Mouse (Mus musculus): ENCODE measurements around the gene Tnfsf12. TPM values are rescaled to one million over a fixed set of nuclear protein-coding genes. Genes with fewer than 3 reads are reported as not detected.
"Not testable (repeated sequence)": the region's sequence is repeated elsewhere in the genome, so short reads cannot be mapped to it uniquely, and the experiment has no call there.

The Tnfsf12 gene
- total RNA-seq, 2 experiments from 2014 or later = 15.9 to 17.6 TPM

DNA sequence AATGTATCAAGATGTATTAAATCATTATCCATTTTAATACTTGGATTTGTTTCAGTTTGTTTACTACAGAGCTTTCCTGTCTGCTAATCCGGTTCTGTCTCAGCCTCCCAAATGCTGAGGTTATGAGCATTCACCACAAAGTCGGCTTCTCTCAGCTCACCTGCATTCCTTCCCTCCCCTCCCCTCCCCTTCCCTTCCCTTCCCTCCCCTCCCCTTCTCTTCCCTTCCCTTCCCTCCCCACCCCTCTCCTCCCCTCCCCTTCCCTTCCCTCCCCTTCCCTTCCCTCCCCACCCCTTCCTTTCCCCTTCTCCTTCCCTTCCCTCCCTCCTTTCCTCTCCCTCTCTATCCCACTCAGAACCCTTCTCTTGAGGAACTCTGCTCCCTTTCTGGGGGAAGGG is 9.0 kb upstream of the Tnfsf12 start:
- no peak for DNase-seq

DNA sequence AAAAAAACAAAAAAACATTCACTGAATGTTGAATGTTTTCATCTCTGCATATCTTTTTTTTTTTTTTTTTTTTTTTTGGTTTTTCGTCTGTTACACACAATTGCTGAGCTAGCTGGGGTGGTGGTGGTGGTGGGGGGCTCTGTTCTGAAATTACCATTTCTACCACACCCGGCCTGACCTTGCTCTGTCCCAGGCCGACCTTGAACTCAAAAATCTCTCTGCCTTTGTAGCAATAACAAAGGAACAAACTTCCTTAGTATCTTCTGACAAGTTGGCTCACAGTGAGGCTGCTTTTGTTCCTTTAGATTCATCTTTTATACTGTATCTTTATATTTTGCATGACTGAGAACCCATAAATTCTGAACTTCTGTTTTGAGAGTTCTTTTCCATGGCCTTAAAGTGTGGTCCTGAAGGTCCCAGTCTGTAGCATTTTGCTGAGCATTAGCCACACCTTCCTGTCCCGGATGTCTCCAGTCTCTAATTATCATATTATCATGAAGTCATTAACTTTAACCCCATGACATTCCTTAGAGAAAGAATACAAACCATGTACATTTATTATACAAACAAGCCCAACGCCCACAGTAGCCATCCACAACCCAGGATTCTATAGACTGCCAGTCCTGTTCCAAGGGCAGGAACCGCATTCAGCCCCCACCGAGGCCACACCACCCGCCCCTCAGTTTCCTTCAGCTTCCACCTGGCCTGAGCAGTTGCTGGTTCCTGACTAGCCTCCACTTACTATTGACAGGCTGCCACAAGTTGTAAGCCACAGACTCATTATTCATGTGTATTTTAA is 8.4 kb upstream of the Tnfsf12 start:
- no peak for DNase-seq

DNA sequence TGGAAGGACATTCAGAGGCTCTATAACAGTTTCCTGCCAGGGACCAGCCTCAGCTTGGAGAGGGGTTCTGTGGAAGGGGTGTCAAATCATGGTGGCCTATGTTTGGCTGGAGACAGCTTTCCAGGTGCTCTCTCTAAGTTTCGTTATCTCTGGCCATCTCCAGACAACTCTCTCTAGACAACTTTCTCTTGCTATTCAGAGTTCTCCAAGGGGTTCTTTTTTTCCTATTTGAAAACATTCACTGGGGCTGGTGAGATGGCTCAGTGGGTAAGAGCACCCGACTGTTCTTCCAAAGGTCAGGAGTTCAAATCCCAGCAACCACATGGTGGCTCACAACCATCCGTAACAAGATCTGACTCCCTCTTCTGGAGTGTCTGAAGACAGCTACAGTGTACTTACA is 7.7 kb upstream of the Tnfsf12 start:
- not testable (repeated sequence) for DNase-seq

DNA sequence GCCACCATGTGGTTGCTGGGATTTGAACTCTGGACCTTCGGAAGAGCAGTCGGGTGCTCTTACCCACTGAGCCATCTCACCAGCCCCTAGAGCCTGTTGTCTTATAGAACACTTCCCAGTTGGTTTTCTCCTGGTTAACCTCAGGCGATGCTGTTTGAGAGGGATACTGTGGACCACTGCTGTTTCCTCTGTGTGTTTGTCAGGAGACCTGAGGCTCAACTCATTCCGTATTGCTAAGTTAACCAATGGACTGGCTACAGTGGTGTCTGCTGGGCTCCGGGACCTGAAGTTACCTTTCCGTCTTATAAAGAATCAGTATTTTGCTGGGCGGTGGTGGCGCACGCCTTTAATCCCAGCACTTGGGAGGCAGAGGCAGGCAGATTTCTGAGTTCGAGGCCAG is 7.2 kb upstream of the Tnfsf12 start:
- not testable (repeated sequence) for DNase-seq

DNA sequence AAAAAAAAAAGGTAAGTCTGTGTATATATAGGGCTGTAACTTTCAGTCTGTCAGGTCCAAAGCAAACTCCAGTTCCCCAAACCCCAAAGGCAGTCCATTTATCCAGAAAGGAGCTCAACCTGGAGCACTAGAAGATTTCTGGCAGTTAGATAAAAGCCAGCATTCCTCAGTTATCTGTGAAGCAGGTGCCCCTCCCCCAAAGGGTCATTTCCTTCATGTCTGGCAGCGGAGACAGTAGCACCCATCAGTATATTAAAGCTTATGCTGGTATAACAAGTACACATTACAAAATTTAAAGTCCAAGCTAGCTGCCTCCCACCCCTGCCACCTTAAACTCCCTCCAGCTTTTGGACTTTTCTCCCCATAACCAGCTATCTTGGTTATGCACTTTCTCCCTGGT is 3.9 kb upstream of the Tnfsf12 start:
- DNase-seq = no peak

DNA sequence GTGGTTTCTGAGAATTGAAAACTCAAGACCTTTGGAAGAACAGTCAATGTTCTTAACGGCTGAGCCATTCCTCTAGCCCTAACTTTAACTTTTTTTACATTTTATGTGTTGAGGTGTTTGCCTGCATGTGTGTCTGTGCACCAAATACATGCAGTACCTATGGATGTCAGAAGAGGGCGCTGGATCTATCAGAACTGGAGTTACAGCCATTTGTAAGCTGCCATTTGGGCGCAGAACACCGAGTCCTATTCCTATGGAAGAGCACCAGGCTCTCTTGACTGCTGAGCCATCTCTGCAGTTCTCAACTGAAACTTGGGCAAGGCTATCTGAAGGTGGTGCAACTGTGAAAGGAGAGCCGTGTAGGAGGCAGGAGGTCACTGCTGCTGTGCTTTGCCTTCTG is 2.9 kb upstream of the Tnfsf12 start:
- DNase-seq = no peak

DNA sequence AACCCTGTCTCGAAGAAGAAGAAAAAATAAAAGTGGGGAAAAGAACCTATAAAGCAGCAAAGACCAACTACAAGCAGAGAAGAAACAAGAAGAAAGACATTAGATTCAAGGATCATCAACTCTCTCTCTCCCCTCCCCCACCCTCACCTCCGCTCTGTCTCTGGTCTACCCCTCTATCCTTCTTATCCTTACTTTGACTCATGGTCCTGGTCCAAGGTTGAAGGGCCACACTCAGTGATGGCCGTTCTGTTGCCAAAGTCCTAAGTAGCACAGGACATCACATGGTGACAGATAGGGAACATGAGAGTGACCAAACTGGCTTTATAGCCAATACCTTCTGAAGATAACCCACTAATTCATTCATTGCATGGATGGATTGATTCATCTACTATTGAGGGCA is 1.7 kb upstream of the Tnfsf12 start:
- DNase-seq = no peak

DNA sequence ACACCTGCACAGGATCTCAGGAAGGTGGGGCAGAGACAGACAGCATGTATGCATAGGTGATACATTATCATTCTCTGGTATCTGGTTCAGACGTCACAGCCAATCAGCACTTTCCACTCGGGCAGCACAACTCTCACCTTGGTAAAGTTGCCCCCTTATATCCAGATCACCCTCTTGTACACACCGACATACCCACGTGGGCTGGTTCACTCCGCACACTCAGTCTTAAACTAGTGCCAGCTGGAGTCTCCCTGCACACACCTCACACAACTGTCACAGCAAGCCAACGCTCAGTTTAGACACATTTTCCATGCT is 646 bp downstream of the Tnfsf12 start:
- no peak for DNase-seq

DNA sequence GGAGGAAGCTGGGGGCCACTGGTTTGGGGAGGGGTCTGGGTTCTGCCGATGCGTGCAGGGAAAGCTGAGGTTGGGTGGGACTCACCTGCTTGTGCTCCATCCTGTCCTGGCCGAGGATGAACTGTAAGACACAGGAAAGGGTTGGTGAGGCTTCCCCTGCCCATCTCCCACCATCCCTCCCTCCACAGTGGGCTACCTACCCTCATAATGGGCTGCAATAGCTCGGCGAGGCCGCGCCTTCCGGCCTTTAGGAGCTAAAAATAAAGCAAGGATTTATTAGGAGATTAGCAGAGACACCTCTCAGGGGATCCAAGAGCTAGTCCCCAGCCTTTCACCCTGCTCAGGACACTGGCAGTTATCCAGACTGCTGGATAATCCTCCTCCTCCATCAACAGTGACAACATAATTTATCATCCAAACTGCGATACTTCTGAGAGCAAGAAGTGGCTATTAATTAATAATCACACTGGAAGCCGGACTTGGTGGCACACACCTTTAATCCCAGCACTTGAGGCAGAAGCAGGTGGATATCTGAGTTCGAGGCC is 2.2 kb downstream of the Tnfsf12 start:
- DNase-seq = no peak

DNA sequence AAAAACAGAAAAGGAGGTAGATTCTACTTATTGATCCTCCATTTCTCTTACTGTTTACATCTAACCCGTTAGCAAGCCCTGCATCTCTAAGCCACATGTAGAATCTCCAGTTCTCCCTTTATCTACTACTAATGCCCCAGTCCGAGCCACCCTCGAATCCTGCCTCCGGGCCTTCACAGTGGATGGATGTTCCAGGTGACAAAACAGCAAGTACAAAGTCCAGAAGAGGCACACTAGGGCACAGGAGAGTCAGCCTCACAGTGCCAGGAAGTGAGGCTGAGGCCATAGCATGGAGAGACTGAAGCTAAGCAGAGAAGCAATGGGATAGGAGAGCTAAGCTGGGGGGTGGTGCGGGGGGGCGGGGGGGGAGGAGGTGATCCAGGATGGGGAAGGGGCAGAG is 2.8 kb downstream of the Tnfsf12 start:
- no peak for DNase-seq

DNA sequence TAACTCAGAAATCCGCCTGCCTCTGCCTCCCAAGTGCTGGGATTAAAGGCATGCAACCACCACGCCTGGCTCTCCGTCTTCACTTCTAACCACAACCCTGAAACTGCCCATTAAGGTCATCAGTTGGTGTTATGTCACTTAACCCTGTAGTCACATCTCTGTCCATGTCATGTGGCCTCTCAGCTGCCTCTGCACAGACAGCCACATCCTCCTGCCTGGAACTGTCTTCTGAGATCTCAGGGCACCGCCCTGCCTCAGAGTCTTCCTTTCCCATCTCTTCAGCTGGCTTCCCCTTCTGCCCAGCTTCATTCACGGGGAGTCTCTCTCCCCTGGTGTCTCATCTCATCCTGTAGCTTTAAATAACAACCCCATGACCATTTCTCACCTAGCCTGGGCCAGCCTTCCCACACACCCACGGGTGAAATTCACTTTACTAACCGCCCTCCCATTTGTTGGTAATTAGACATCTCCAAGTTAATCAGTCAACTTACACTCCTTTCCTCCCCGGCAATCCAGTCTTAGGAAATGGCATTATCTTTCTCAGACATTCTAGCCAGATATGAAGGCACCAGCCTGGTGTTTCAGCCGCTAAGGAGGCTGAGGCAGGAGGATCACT is 3.3 kb downstream of the Tnfsf12 start:
- no peak for DNase-seq

DNA sequence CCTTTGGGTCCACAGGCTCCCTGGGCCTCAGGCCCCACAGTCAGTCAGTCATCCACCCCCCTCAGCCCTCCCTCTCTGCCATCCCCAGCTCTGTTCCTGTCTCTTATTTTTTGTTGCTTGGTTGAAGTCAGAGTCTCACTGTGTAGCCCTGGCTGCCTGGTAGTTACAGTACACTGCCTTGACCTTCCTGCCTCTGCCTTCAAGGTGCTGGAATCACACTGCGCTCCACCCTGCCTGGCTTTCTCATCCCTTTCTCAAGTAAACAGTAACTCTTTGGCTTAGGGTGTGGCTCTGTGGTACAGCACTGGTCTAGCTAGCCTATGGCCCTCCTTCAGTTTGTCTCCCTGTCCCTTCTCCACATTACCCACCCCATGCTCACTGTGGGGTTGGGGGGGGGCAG is 5.8 kb downstream of the Tnfsf12 start:
- DNase-seq = no peak

DNA sequence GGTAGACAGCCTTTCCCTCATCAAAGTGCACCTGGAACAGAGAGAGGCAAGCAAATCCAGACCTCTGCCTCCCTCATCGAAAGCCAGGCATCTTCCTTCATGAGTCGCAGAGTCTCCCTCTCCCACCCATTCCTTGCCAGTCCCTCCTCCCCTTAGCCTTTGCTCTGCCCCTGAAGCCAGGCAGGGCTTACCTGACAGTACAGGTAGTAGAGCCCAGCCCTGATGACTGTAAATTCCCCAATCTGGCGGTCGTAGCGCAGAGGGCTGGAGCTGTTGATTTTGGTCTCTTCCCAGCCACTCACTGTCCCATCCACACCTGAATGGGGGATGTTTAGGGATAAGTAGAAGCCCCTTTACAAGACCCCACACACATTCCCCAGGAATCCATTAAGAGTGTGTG is 8.6 kb downstream of the Tnfsf12 start:
- no peak for DNase-seq

DNA sequence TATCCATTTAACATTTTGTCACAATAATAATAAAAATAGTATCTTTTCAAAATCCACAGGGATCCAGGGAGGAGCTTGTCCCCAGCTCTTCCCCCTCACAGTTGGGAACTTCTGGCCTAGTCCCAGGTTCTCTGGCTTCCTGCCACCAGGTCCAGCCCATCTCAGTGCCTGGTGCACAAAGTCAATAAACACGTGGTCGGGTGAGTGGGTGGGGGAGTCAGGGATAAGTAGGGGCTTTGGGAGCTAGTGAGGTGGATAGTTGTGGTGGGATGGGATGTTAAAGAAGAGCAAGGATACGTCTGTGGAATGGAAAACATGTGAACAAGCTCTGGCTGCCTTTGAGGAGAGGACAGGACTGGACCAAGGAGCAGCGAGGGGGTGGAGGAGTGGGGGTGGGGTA is 9.3 kb downstream of the Tnfsf12 start:
- peak; percentile 92 for DNase-seq

DNA sequence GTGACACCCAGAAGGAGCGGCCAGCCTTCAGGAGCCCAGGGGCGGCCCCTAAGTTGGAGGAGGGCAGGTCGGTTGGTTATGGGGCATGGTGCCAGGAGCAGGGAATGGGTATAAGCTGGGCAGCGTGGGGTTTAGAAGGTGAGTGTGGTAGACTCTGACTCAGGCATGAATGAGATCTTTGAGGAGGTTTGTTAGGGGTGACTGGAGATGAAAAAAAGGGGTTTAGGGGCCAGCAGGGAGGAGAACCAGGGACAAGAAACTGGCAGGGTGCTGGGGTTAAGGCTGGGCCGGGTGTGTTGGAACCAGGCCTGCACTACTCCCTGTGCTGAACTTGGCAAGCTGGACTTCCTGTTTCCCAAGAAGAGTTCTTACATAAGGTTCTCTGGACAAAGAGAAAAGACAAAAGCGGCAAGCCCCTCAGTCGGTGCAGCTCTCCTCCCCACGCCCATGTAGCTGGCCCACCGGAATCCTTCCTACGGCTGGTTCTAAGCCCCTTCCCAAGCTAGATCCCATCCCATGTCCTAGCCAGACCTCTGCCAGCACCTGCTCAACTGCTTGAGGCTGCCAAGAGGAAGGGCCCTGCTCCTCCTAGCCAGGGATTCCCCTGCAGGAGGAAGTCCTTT is 10.0 kb downstream of the Tnfsf12 start, which contains the start of gene Tnfsf13:
Tnfsf13 (minus strand) TSS at position 259 of the 623 bp plus-strand sequence.
- DNase-seq = peak; percentile 71

DNA sequence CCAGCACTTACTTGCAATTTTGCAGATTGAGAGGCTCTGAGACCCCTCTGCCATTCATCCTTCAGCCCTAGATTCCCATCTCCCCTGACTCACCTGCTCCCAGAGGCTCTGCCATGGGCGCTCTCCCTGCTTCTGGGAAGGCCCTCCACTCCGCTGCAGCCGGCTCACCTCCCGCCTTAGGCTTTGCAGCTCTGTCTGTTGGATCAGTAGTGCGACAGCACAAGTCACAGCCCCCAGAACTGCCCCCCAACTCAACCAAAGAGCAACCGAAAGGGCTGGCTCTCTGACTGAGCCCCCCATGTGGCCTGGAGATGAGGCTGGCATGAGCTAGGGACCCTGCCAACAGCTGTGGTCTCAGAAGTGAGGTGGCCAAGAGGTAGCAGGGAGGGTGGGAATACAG is 10.7 kb downstream of the Tnfsf12 start:
- DNase-seq = no peak

DNA sequence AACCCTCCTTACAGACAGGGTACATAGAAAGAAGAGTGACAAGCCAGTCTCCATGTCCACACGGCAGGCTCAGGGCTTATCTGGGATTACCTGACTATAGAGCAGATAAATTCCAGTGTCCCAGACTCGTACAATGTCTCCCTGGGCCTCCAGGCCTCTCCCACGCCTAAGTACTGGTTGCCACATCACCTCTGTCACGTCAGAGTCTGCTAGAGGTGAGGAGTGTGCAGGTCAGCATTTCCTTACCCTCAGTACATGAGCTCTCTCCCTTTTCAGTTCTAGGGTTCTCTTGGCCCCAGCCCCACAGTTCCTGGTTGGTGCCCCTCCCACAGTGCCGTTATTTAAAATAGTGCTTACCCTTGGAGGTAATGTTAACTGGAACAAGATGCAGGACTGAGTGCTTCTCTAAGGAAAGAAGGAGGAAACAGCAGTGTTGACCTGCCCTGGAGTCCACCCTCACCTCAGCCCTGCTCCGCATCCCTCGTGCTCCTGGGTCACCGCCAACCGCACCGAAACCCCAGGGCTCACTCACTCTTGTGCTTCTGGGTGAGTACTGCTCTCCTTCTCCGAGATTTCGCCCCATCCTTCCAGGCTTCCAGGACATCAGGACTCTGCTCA is 11.4 kb downstream of the Tnfsf12 start:
- peak; percentile 29 for DNase-seq

DNA sequence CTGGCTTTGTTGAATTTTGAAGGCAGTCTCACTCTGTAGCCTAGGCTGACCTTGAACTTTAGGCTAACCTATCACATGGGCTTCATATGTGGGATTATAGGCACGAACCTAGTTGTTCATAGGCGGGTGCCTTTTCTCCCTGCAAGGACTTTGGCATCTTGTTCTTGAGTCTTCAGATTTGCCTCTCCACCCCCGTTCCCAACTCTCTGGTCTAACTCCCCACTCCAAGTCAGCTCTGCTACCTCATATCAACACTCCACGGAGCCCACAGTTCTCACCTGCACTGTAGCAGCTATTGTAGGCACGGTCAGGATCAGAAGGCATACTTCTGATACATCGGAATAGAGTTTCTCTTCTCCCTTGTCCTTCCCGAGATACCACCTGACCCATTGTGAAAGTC is 12.1 kb downstream of the Tnfsf12 start:
- no peak for DNase-seq

DNA sequence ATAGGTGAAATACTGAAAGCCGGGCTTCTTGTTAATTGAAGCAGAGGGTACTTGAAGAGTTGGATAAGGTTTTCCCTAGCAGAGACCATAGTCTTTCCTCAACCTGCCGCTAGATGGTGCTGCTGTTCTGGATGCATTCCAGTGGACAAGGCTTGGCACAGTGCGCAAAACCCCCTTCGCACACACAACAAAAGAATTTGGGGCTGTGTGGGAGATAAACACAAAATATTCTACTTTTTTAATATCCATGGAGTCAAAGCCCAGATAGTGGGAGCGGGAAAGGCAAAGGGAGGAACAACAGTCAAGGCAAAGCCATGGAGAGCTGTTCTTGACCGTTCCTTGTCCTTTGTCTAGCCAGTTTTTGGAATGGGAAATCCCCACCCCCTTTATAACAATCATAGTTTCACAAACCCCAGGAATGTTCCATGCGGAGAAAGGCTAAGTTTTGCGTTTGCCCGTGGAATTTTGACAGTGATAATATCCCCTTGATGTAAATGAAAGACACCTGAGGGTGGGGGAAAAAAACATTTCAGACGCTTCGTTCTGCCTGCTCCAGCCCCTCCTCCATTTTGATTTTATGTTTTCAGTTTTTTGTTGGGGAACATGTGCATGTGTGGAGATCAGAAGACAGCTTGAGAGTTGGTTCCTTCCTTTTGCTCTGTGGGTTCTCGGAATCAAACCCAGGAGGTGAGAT is 12.7 kb downstream of the Tnfsf12 start:
- DNase-seq = peak; percentile 88

DNA sequence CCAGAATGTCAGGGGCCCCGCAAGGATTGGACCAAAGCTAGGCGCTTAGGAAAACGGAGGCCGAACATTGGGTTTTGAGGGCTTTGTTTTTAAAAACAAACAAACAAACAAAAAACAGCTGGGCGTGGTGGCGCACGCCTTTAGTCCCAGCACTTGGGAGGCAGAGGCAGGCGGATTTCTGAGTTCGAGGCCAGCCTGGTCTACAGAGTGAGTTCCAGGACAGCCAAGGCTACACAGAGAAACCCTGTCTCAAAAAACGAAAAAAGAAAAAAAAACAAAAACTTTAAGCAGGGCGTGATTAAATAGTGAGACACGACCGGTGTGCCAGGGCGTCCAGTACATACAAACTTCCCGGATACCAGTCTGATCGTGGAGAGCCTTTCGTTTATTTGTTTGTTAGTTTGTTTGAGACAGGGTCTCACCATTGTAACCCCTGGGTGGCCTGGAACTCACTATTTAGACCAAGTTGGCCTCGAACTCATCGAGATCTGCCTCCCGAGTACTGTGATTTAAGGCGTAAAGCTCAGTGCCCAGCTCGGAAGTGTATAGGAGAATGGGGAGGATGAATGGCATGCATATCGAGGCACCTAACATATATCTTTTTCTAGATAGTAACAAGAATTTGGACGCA is 13.3 kb downstream of the Tnfsf12 start:
- no peak for DNase-seq

DNA sequence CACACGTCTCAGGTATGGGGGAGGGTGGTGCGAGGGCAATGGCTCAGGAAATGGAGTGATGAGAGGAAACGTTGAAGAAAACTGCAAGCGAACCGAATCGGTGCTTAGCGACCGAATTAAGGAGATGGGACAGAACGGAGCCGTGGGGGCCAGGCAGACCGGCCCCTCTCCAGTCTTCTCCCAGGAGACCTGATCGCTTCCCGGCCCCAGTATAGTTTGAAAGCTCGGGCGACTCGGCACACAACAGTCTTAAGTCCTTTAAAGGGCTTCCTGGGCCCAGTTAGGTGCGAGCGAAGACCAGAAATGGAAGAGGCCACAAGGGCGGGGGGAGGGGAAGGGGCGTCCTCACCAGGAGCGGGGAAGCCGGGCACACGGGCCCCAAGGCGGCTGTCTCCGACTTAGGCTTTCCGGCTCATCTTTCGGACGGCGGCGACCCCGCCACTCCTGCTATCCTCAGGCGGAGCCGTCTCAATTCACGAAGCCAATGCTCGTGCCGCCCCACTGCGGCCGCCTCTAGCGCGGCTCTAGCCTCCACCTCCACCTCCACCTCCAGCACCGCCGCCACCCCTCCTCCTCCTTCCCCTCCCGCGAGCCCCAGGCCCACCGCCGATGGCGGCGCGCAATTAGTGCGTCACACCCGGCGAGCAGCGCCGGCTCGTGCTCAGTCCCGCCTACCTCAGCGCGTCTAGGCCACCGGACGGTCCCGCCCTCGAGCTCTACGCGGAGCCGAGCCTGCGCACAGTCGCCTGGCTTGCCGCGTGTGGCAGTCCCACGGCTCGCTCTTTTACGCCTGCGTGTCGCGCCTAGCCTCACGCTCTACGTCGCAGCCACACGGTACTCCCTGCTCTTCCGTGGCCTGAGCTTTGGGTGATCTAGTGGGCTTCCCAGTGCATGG is 14.1 kb downstream of the Tnfsf12 start, which contains the start of gene Senp3:
Senp3 (minus strand) TSS at position 771 of the 895 bp plus-strand sequence.
- DNase-seq = peak; percentile 97
